Mouse (Mus musculus) neural tube, embryonic 11.5 days (tissue): Measurements from ENCODE around the gene Olfr1079. TPM values are rescaled to one million over a fixed set of nuclear protein-coding genes. Genes with fewer than 3 reads are reported as not detected.
"Not testable (repeated sequence)": the region's sequence is repeated elsewhere in the genome, so short reads cannot be mapped to it uniquely, and the experiment has no call there.

Experiments used
- ATAC-seq: fragments of 200-750 bp; cut with Nextera tagmentation; 2 replicates; pipeline ENCODE4 v1.8.0; 2017; ENCODE audit warnings: moderate number of reproducible peaks, mild to moderate bottlenecking, moderate TSS enrichment, moderate library complexity; ENCODE audit not compliant: insufficient read depth, low FRiP score, low TSS enrichment
- DNase-seq: peaks from one replicate; pipeline ENCODE4 v3.0.0-alpha.2; 2015; ENCODE audit warnings: low spot score
- H3K27ac ChIP-seq: fragments of 300-500 bp; sonication (generic); 2 replicates; pipeline ENCODE4 v1.5.1; 2014; ENCODE audit warnings: low read depth, mild to moderate bottlenecking, low read length
- H3K27me3 ChIP-seq: fragments of 300-500 bp; sonication (generic); 2 replicates; pipeline ENCODE4 v1.6.1; 2014; ENCODE audit warnings: mild to moderate bottlenecking, low read length, mixed read lengths; ENCODE audit not compliant: control insufficient read depth, insufficient read depth
- H3K36me3 ChIP-seq: fragments of 300-500 bp; sonication (generic); 2 replicates; pipeline ENCODE4 v1.6.1; 2014; ENCODE audit warnings: mild to moderate bottlenecking, low read length, moderate library complexity, mixed read lengths; ENCODE audit not compliant: control insufficient read depth, insufficient read depth
- H3K4me1 ChIP-seq: fragments of 300-500 bp; sonication (generic); 2 replicates; pipeline ENCODE4 v1.6.1; 2014; ENCODE audit warnings: low read length, mixed read lengths; ENCODE audit not compliant: control insufficient read depth, insufficient read depth
- H3K4me2 ChIP-seq: fragments of 300-500 bp; sonication (generic); 2 replicates; pipeline ENCODE4 v1.6.1; 2014; ENCODE audit warnings: low read depth, mild to moderate bottlenecking, moderate library complexity
- H3K4me3 ChIP-seq: fragments of 300-500 bp; sonication (generic); 2 replicates; pipeline ENCODE4 v1.5.1; 2014; ENCODE audit warnings: low read depth, low read length
- H3K9ac ChIP-seq: fragments of 300-500 bp; sonication (generic); 2 replicates; pipeline ENCODE4 v1.6.1; 2014; ENCODE audit warnings: mild to moderate bottlenecking, low read length
- H3K9me3 ChIP-seq: fragments of 300-500 bp; sonication (generic); 2 replicates; pipeline ENCODE4 v1.6.1; 2016; ENCODE audit warnings: low read length; ENCODE audit not compliant: control insufficient read depth
- WGBS: fragments of 180-500 bp; shearing (Covaris S2); extraction: QIAGEN DNeasy Blood & Tissue Kit; methylation state at CpG from one replicate; pipeline ENCODE4 v1.1.7; 2014; 5-methylcytosine and 5-hydroxymethylcytosine counted together
- polyA plus RNA-seq: library from polyadenylated mRNA; unstranded; fragments of >200 nt; fragmentation: Nextera tagmentation; extraction: Ambion mirVana; gene quantifications from 2 replicates; pipeline ENCODE4 v1.2.1, GENCODE M21; 2014

The Olfr1079 gene
- not detected in 2 replicates for polyA plus RNA-seq

DNA sequence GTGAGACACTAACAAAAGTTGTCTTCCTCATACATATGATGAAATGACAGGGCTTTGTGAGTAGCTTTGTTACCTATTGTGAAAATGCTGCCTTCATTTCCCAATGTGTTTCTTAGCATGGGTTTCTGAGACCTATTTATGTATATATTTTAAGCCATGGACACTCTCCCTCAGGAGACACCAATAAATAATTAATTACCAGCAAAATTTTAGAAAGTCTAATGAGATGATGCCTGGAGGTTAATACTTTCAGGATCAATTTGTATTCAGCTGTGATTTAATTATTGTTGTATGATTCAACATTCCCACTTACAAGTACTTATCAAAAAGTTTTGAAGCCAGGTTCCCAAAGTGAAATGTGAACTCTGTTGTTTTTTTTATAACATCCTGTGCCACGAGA, at the start of gene Olfr1079:
TSS of gene Olfr1079 (minus strand) at position 101 of the 400 bp plus-strand sequence.
- H3K27me3 ChIP-seq: no peaks in the 10 kb centered on the region
- H3K9ac ChIP-seq: no peak within 1 kb of the TSS
- H3K27ac ChIP-seq: no peak within 1 kb of the TSS
- H3K36me3 ChIP-seq: no peaks in the 10 kb centered on the region
- ATAC-seq (no peak; the same call in 1 of the 2 replicates), DNase-seq (no peak)
- WGBS: 83% methylated on average over 1 of the region's 1 CpGs
- H3K4me1 ChIP-seq: no peaks in the 10 kb centered on the region
- no peak within 1 kb of the TSS for H3K4me2 ChIP-seq
- H3K4me3 ChIP-seq: no peak within 1 kb of the TSS
- H3K9me3 ChIP-seq: no peaks in the 10 kb centered on the region

DNA sequence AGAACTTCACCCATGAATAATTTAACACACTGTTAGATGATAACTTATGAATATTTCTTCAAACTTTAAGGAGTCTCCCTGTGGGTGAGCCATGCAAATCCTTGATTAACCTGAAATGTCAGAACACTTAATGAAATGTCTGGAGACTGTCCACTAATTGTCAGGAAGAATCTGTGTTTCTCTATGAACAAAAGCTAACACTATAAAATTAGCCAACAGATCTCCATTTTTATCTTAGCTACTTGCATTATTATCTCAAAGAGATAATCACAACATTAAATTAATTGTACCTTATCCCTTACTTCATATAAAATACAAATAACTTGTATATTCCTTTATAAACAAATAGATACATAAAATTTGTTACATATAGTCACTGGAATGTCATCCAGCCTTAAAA, 15.9 kb upstream of the Olfr1079 start, which contains the start of gene Olfr1080:
TSS of gene Olfr1080 (minus strand) at position 101 of the 400 bp plus-strand sequence.
- not testable (repeated sequence) for DNase-seq, H3K9ac ChIP-seq, H3K9me3 ChIP-seq, H3K36me3 ChIP-seq, H3K4me2 ChIP-seq, H3K4me1 ChIP-seq, H3K4me3 ChIP-seq, H3K27me3 ChIP-seq, H3K27ac ChIP-seq, ATAC-seq

DNA sequence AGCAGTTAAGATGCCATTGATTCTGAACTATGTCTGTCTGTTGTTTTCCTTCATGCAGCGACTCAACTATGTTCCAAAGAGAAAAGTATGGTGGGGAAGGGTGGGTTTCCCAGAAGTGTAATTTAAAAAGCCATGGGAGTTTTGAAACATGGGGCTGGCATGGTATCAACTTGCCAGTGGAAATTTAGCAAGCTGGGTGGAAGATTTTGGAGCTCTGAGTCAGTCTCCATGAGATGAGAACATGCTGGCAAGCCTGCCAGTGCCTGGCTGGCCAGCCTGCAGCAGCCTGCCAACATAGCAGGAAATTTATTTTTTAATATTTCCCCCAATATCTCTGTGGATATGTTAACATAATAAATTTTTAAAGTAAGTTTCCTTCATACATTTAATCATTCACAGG, 11.3 kb downstream of the Olfr1079 start:
- ATAC-seq (no peak), DNase-seq (no peak)
- no peaks in the 10 kb centered on the region for H3K27me3 ChIP-seq
- WGBS: 73% methylated on average over 1 of the region's 1 CpGs
- H3K4me3 ChIP-seq: no peak overlapping the region
- H3K36me3 ChIP-seq: no peaks in the 10 kb centered on the region
- H3K9ac ChIP-seq: no peak overlapping the region
- H3K9me3 ChIP-seq: no peaks in the 10 kb centered on the region
- no peaks in the 10 kb centered on the region for H3K4me1 ChIP-seq
- no peak overlapping the region for H3K4me2 ChIP-seq
- H3K27ac ChIP-seq: no peak overlapping the region

DNA sequence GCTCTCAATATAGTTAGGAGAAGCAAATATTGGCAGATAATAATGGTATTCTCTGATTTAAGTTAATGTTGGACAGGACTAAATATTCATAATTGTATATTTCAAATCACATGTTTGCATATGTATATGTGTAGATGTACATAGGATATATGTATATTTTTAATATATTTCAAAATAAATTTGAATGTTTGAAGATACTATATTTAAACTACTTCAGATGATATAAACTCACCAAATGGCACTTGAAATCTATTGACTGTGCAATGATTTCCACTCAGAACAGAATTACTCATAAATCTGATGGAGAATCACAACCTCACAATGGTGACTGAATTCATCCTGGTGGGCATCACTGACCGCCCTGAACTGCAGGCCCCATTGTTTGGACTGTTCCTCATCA, 34.1 kb downstream of the Olfr1079 start, which contains the start of gene Olfr1076:
TSS of gene Olfr1076 (plus strand) at position 301 of the 400 bp plus-strand sequence.
- no peak for ATAC-seq

DNA sequence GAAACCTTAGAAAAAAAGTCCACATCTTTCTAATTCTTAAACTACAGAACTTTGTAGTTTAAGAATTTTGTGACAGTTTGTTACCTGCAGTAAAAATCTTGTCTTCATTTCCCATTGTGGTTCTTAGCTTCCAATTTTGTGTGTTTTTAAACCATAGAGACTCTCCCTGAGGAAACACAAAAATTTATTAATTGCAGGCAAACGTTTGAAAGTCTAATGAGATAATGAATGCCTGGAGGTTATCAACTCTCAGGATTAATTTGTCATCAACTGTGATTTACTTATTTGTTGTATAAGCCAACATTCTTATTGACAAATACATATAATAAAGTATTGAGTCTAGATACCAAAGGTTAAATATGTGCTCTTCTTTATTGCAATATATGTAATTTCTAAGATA, 55.0 kb downstream of the Olfr1079 start, which contains the start of gene Olfr228:
TSS of gene Olfr228 (minus strand) at position 101 of the 400 bp plus-strand sequence.
- no peaks in the 10 kb centered on the region for H3K4me1 ChIP-seq
- no peak within 1 kb of the TSS for H3K27ac ChIP-seq
- H3K4me2 ChIP-seq: no peak within 1 kb of the TSS
- no peaks in the 10 kb centered on the region for H3K36me3 ChIP-seq
- DNase-seq (no peak), ATAC-seq (no peak)
- no peaks in the 10 kb centered on the region for H3K9me3 ChIP-seq
- H3K9ac ChIP-seq: no peak within 1 kb of the TSS
- H3K4me3 ChIP-seq: no peak within 1 kb of the TSS
- no peaks in the 10 kb centered on the region for H3K27me3 ChIP-seq
- WGBS: 60% methylated on average over 1 of the region's 1 CpGs

More for the DNA sequence above, 34.1 kb downstream of the Olfr1079 start, which contains the start of gene Olfr1076:
- Histone ChIP-seq H3K4me2 (no peak within 1 kb of the TSS), H3K4me3 (no peak within 1 kb of the TSS), H3K9ac (no peak within 1 kb of the TSS), H3K9me3 (no peaks in the 10 kb centered on the region), H3K36me3 (no peaks in the 10 kb centered on the region), H3K27me3 (no peaks in the 10 kb centered on the region), H3K27ac (no peak within 1 kb of the TSS), H3K4me1 (no peaks in the 10 kb centered on the region)
- WGBS: 93% methylated on average over 1 of the region's 1 CpGs
- no peak for DNase-seq

Other genes starting within 250 kb of the Olfr1079 start
- gene Olfr1053, start 227.2 kb downstream of the Olfr1079 start, polyA plus RNA-seq: not detected in 2 replicates
- gene Olfr1054, start 207.0 kb downstream of the Olfr1079 start, polyA plus RNA-seq: not detected in 2 replicates
- not detected in 2 replicates for gene Olfr1055, start 192.2 kb downstream of the Olfr1079 start, polyA plus RNA-seq
- not detected in 2 replicates for gene Olfr1056, start 180.0 kb downstream of the Olfr1079 start, polyA plus RNA-seq
- not detected in 2 replicates for gene Olfr1057, start 164.1 kb downstream of the Olfr1079 start, polyA plus RNA-seq
- gene Olfr1058, start 153.9 kb downstream of the Olfr1079 start, polyA plus RNA-seq: not detected in 2 replicates
- gene Olfr1061, start 128.4 kb downstream of the Olfr1079 start, polyA plus RNA-seq: not detected in 2 replicates
- not detected in 2 replicates for gene Olfr1062, start 115.7 kb downstream of the Olfr1079 start, polyA plus RNA-seq
- not detected in 2 replicates for gene Olfr1065, start 91.9 kb downstream of the Olfr1079 start, polyA plus RNA-seq
- gene Olfr1066, start 86.2 kb downstream of the Olfr1079 start, polyA plus RNA-seq: not detected in 2 replicates
- gene Olfr228, start 55.1 kb downstream of the Olfr1079 start, polyA plus RNA-seq: not detected in 2 replicates
- gene Olfr1076, start 34.0 kb downstream of the Olfr1079 start, polyA plus RNA-seq: not detected in 2 replicates
- not detected in 2 replicates for gene Olfr1080, start 15.8 kb upstream of the Olfr1079 start, polyA plus RNA-seq
- gene Olfr1082, start 56.5 kb upstream of the Olfr1079 start, polyA plus RNA-seq: not detected in 2 replicates
- gene Olfr1084, start 97.2 kb upstream of the Olfr1079 start, polyA plus RNA-seq: not detected in 2 replicates
- gene Olfr1085, start 119.5 kb upstream of the Olfr1079 start, polyA plus RNA-seq: not detected in 2 replicates
- not detected in 2 replicates for gene Olfr1086, start 137.6 kb upstream of the Olfr1079 start, polyA plus RNA-seq
- not detected in 2 replicates for gene Olfr1087, start 155.9 kb upstream of the Olfr1079 start, polyA plus RNA-seq
- gene Olfr1089, start 191.2 kb upstream of the Olfr1079 start, polyA plus RNA-seq: not detected in 2 replicates
- not detected in 2 replicates for gene Olfr1090, start 216.5 kb upstream of the Olfr1079 start, polyA plus RNA-seq
- not detected in 2 replicates for gene Olfr1093, start 240.0 kb upstream of the Olfr1079 start, polyA plus RNA-seq